Mouse (Mus musculus) midbrain, embryonic 10.5 days (tissue): ENCODE measurements at regions not wholly inside any gene's neighbourhood (a gene's known extent, or its start where the extent isn't known, plus 50 kb on each side); places are given as distances from the start of the nearest gene placed in this dataset.

ENCODE experiments used
- DNase-seq: peaks from one replicate; pipeline ENCODE4 v3.0.0-alpha.2; 2017; ENCODE audit warnings: low spot score
- H3K27ac ChIP-seq: fragments of 300-500 bp; sonication (generic); replicated peaks from 2 replicates; pipeline ENCODE4 v1.5.1; 2016; ENCODE audit warnings: mild to moderate bottlenecking
- H3K27me3 ChIP-seq: fragments of 300-500 bp; sonication (generic); 2 replicates; pipeline ENCODE4 v1.6.1; 2016; ENCODE audit warnings: low read depth, mild to moderate bottlenecking; ENCODE audit not compliant: poor library complexity, severe bottlenecking
- H3K36me3 ChIP-seq: fragments of 300-500 bp; sonication (generic); 2 replicates; pipeline ENCODE4 v1.6.1; 2016; ENCODE audit warnings: mild to moderate bottlenecking, moderate library complexity
- H3K4me1 ChIP-seq: fragments of 300-500 bp; sonication (generic); 2 replicates; pipeline ENCODE4 v1.6.1; 2016
- H3K4me3 ChIP-seq: fragments of 300-500 bp; sonication (generic); 2 replicates; pipeline ENCODE4 v1.5.1; 2016; ENCODE audit warnings: mild to moderate bottlenecking, moderate library complexity
- H3K9me3 ChIP-seq: fragments of 300-500 bp; sonication (generic); replicated peaks from 2 replicates; pipeline ENCODE4 v1.6.1; 2016; ENCODE audit warnings: mild to moderate bottlenecking
- WGBS: fragments of 180-500 bp; shearing (Covaris S2); methylation state at CpG from one replicate; pipeline ENCODE4 v1.1.7; 2016; 5-methylcytosine and 5-hydroxymethylcytosine counted together

- Histone ChIP-seq H3K27me3 (peaks cover 16% of the 10 kb centered on the region), H3K36me3 (no peaks in the 10 kb centered on the region), H3K9me3 (peaks cover 5% of the 10 kb centered on the region; the same call in 1 of the 2 replicates), H3K4me3 (no peak overlapping the region), H3K27ac (no peak overlapping the region), H3K4me1 (peaks cover 53% of the 10 kb centered on the region)
- DNase-seq, result no peak
- WGBS, result 86% methylated on average over 4 of the region's 4 CpGs
Observed at GRCm38 (mm10) chr9:61263335-61263734, 108.8 kb upstream of the Tle3 start.

- Histone ChIP-seq H3K4me3 (no peak overlapping the region), H3K4me1 (peaks cover 37% of the 10 kb centered on the region), H3K27ac (no peak overlapping the region), H3K36me3 (no peaks in the 10 kb centered on the region), H3K9me3 (peaks cover 5% of the 10 kb centered on the region; the same call in 1 of the 2 replicates), H3K27me3 (peaks cover 17% of the 10 kb centered on the region; the same call in 1 of the 2 replicates)
- no peak for DNase-seq
- WGBS, result 90% methylated on average over 5 of the region's 5 CpGs
Observed at GRCm38 (mm10) chr9:61265466-61265865, 106.7 kb upstream of the Tle3 start.

GRCm38 (mm10) chr9:61266992-61267391 is 105.2 kb upstream of the Tle3 start:
- H3K27ac ChIP-seq, result no peak overlapping the region
- no peaks in the 10 kb centered on the region for H3K36me3 ChIP-seq
- WGBS, result 87% methylated on average over 6 of the region's 6 CpGs
- peaks cover 16% of the 10 kb centered on the region for H3K27me3 ChIP-seq
- H3K4me1 ChIP-seq, result peaks cover 30% of the 10 kb centered on the region
- H3K9me3 ChIP-seq, result peaks cover 5% of the 10 kb centered on the region; the same call in 1 of the 2 replicates
- no peak for DNase-seq
- no peak overlapping the region for H3K4me3 ChIP-seq

- peaks cover 22% of the 10 kb centered on the region for H3K27me3 ChIP-seq
- peaks cover 29% of the 10 kb centered on the region for H3K4me1 ChIP-seq
- WGBS, result 62% methylated on average over 4 of the region's 4 CpGs
- peaks cover 5% of the 10 kb centered on the region; the same call in 1 of the 2 replicates for H3K9me3 ChIP-seq
- no peaks in the 10 kb centered on the region for H3K36me3 ChIP-seq
- DNase-seq, result no peak
- no peak overlapping the region for H3K27ac ChIP-seq
- H3K4me3 ChIP-seq, result no peak overlapping the region
Observed at GRCm38 (mm10) chr9:61267541-61267940, 104.6 kb upstream of the Tle3 start.

DNA sequence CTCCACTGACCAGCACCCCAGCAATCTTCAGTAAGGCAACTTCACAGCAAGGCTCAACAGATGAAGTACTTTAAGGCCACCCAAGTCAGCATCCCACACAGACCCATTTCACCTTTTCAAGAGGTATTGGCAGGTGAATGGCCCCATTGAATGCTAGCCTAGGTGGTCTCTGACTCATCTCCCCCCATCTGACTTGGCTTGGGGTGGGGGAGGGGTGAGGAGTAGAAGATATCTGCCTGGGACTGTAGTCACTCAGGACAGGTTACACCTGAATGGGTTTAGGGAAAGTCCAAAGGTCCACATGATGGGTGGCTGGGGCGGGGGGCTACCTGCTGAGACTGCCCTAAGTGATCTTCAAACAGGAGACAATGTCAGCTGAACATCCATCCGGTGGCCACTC is 104.0 kb upstream of the Tle3 start:
- Histone ChIP-seq H3K4me3 (no peak overlapping the region), H3K4me1 (peaks cover 35% of the 10 kb centered on the region), H3K9me3 (peaks cover 5% of the 10 kb centered on the region; the same call in 1 of the 2 replicates), H3K36me3 (no peaks in the 10 kb centered on the region), H3K27ac (no peak overlapping the region), H3K27me3 (peaks cover 27% of the 10 kb centered on the region)
- 80% methylated on average over 2 of the region's 2 CpGs for WGBS
- DNase-seq, result no peak

- no peaks in the 10 kb centered on the region for H3K36me3 ChIP-seq
- peaks cover 5% of the 10 kb centered on the region; the same call in 1 of the 2 replicates for H3K9me3 ChIP-seq
- peaks cover 39% of the 10 kb centered on the region for H3K4me1 ChIP-seq
- H3K27me3 ChIP-seq, result peaks cover 27% of the 10 kb centered on the region
- DNase-seq, result no peak
- 86% methylated on average over 2 of the region's 2 CpGs for WGBS
- H3K27ac ChIP-seq, result no peak overlapping the region
- H3K4me3 ChIP-seq, result no peak overlapping the region
Observed at GRCm38 (mm10) chr9:61268681-61269080, 103.5 kb upstream of the Tle3 start.

- 91% methylated on average over 5 of the region's 5 CpGs for WGBS
- no peak for DNase-seq
- H3K27me3 ChIP-seq, result peaks cover 27% of the 10 kb centered on the region
- H3K9me3 ChIP-seq, result peaks cover 5% of the 10 kb centered on the region; the same call in 1 of the 2 replicates
- H3K27ac ChIP-seq, result no peak overlapping the region
- no peak overlapping the region for H3K4me3 ChIP-seq
- no peaks in the 10 kb centered on the region for H3K36me3 ChIP-seq
- H3K4me1 ChIP-seq, result peaks cover 39% of the 10 kb centered on the region
Observed at GRCm38 (mm10) chr9:61269151-61269870, 102.9 kb upstream of the Tle3 start.

DNA sequence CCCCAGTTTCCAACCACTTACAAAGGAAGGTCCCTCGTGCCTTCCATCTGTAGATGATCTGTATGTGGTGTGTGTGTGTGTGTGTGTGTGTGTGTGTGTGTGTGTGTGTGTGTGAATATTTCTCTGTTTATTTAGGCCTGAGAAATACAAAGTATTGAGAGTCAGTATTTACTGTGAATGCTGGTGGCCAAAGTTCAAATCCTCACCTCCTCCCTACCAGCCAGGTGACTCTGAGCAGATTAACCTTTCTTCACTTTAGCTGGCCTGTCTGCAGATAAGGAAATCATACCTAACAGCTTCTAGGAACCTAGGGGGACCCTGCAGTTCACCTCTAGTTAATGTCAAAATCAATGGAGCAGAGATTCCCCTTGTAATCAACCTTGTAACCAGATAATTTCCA is 100.9 kb upstream of the Tle3 start:
- Histone ChIP-seq H3K27me3 (peaks cover 32% of the 10 kb centered on the region), H3K27ac (no peak overlapping the region), H3K4me1 (peaks cover 39% of the 10 kb centered on the region), H3K9me3 (no peaks in the 10 kb centered on the region), H3K36me3 (no peaks in the 10 kb centered on the region), H3K4me3 (no peak overlapping the region)
- DNase-seq, result no peak
- WGBS, result 86% methylated on average over 1 of the region's 1 CpGs

DNA sequence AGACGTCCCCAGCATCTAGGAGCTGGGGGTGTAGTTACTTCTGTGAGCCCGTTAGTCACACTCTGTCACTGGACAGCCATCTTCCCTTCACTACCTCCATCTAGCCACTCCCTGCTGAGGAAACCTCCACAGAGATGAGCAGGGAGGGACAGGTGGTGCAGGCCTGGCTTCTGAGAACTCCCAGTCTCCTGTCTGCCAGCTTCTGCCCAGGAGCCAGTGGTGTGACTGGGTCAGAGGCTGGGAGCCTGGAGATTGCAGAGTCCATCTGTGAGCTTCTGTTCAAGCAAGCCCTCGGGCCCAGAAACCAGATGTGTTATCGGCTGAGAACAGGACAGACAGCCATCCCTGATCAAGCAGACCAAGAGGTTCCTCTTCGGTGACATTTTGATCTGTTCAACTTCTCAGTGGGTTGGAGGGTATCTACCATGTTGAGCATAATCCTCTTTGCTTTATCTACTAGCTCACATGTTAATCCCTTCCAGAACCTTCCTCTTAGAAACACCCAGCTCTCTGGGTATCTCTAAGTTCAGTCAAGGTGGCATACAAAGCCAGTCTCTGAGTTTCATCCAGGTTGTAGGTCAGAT is 100.3 kb upstream of the Tle3 start:
- no peaks in the 10 kb centered on the region for H3K9me3 ChIP-seq
- WGBS, result 76% methylated on average over 5 of the region's 5 CpGs
- H3K4me1 ChIP-seq, result peaks cover 39% of the 10 kb centered on the region
- no peak for DNase-seq
- H3K36me3 ChIP-seq, result no peaks in the 10 kb centered on the region
- H3K27ac ChIP-seq, result 0 out of 2 replicates have a peak overlapping the region, but pooled peaks have one; percentile 13
- H3K4me3 ChIP-seq, result no peak overlapping the region
- H3K27me3 ChIP-seq, result peaks cover 38% of the 10 kb centered on the region

GRCm38 (mm10) chr9:61274020-61274419 is 98.1 kb upstream of the Tle3 start:
- H3K36me3 ChIP-seq, result no peaks in the 10 kb centered on the region
- peaks cover 48% of the 10 kb centered on the region for H3K27me3 ChIP-seq
- no peaks in the 10 kb centered on the region for H3K9me3 ChIP-seq
- 88% methylated on average over 9 of the region's 9 CpGs for WGBS
- no peak for DNase-seq
- no peak overlapping the region for H3K27ac ChIP-seq
- no peak overlapping the region for H3K4me3 ChIP-seq
- peaks cover 42% of the 10 kb centered on the region for H3K4me1 ChIP-seq

DNA sequence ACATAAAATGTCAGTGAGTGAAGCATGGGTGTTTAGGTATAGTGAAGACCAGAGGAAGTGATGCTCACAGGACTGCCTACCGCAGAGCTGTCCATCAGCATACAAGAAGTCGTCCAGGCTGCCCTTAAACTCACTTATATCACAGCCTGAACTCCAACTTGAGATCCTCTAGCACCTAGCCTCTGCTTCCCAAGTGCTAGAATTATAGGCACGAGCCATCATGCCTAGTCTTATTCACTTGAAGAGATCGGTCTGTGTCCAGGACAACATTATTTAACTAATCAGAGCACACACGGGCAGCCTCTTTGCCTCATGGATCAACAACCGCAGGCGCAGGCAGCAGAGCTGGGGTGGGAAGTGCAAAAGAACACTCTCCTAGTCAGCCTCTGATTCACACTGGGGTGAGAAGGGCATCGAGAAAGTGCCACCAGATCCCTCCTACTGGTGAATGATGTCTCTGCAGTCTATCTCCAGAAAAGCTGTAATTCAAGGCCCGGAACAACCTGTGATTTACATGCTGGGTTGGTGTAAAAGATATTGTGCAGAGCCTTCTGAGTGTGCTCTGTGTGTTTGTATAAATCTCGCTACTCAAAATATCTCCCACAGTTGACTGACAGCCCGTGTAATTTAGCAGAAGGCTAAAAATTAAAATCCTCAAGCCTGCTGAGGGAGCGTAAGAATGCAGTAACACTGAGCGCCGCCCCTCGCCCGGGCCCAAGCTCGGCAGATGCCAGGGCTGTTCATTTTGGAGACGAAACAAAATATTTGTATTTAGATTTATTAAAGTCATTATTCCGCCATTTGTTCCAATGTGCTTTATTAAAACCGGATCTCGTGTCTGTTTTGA is 94.6 kb upstream of the Tle3 start:
- Histone ChIP-seq H3K27ac (peak overlapping the region; percentile 42; the same call in 1 of the 2 replicates), H3K27me3 (peaks cover 62% of the 10 kb centered on the region), H3K4me3 (peak overlapping the region; percentile 28), H3K36me3 (no peaks in the 10 kb centered on the region), H3K9me3 (no peaks in the 10 kb centered on the region), H3K4me1 (peaks cover 48% of the 10 kb centered on the region)
- WGBS, result 10% methylated on average over 21 of the region's 21 CpGs
- DNase-seq, result peak; percentile 65

DNA sequence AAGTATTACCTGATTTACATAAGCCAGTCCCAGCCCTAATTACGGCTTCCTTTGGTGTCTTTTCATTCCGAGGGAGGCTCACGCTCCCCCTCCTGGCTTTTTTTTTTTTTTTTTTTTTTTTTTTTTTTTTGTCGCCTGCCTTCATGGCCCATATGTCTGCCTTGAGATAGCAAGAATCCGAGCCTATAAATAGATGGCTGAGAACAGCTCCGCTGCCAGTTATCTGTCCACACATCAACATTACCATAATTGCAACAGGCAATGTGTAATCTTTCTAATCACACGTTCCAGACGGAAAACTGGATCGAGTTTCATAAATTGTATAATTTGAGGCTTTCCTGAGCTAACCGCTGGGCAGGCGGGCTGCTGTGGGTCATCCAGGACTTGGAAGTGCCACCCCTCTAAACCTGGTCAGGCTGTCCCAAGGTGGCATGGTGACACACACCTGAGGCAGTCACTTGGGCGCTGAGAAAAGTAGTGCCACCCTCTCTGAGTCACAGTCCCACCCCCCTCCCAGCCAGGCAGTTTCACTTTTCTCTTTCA is 93.9 kb upstream of the Tle3 start:
- peaks cover 63% of the 10 kb centered on the region for H3K27me3 ChIP-seq
- no peaks in the 10 kb centered on the region for H3K9me3 ChIP-seq
- DNase-seq, result no peak
- WGBS, result 18% methylated on average over 12 of the region's 12 CpGs
- H3K4me3 ChIP-seq, result peak overlapping the region; percentile 28
- H3K27ac ChIP-seq, result peak overlapping the region; percentile 77; the same call in 1 of the 2 replicates
- peaks cover 42% of the 10 kb centered on the region for H3K4me1 ChIP-seq
- no peaks in the 10 kb centered on the region for H3K36me3 ChIP-seq
